Mouse (Mus musculus): Measurements from ENCODE around the gene Rplp0. TPM values are rescaled to one million over a fixed set of nuclear protein-coding genes. Genes with fewer than 3 reads are reported as not detected.
"Not testable (repeated sequence)": the region's sequence is repeated elsewhere in the genome, so short reads cannot be mapped to it uniquely, and the experiment has no call there.

Rplp0 gene
- polyA plus RNA-seq, 1 experiment, result 3,023 TPM

DNA sequence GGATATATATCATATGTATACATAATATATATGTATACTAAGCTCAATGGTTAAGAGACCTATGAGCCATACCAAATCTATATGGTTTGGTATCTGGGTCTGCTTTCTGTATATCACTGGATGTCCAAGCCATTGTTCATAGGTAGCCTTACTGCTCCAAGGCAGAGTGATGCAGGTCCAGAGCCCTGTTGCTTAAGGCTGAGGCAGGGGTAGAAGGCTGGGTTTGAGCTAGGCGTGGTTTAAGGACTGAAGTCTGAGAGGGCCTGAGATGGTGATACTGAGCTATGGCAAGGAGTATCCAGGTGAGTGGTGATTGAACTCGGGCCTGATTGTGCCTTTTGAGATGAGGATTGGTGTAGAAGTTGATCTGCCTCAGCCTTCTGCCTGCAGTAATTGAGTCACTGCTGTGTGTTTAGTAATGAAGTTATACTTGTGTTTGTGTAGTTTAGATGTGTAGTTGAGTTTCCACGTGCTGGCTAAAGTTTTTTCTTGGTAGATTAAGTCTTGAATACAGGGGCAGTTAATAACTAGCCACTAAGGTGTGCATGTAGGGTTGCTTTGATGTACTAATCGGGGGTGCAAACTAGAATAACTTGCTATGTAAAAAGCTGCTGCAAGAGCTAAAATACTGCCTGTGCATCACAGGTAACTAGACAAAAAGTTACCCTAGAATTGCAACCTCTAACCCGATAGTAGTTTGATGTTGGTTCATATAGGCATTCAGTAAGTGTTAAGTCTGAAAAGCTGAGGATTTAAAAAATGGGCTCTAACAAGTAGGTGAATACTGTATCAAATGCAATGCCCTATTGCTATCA lies 4.7 kb downstream of the Rplp0 start:
- Histone ChIP-seq H3K27ac (ENCODE audit: insufficient read depth, low read length) (no peak overlapping the region), H3K4me3 (ENCODE audit: insufficient read depth, low read length) (0 out of 2 replicates have a peak overlapping the region, but pooled peaks have one; percentile 2), H3K4me1 (ENCODE audit: control insufficient read depth, insufficient read depth, low read length) (peaks cover 4% of the 10 kb centered on the region; the same call in 1 of the 2 replicates)
- no peak for TF ChIP-seq CTCF (IDR thresholded peaks at IDR 0.05; ENCODE audit: borderline replicate concordance, insufficient read depth, low read length)
- peak; percentile 57 for TF ChIP-seq POLR2A (IDR thresholded peaks at IDR 0.05; ENCODE audit: low read depth, low read length)

DNA sequence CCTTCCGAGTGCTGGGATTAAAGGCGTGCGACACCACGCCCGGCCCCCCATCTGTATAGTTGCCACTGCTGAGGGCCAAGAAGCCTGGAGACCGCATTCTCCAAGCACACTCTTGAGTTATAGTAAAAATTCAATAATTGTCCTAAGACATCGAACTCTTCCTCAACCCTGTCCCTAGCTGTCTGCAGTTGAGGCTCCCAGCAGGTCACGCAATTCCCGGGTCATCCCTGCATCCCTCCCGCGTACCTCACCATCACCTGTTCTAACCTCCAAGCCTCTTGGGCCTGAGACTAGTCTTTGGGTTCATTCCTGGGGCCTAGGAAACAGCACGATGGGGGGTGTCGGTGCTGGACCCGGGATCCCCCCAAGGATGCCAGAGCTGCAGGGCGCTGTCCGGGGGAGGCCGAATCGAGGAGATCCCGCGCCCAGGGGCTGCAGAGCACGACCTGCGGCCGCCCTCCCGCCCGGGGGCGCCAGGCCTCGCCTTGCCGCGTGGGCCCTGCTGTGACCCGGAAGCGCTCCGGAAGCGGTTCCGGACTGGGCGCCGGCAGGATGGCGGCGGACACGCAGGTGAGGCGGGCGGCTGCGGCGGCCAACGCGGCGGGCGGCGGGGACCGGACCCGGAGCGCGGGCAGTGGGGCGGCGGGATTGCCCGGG lies 5.6 kb downstream of the Rplp0 start, which contains the start of gene Gcn1l1:
Gene Gcn1l1, plus strand, starts transcription at position 518 of the 657 bp plus-strand sequence.
- Histone ChIP-seq H3K4me3 (ENCODE audit: insufficient read depth, low read length) (peak within 1 kb of the TSS; percentile 93), H3K27ac (ENCODE audit: insufficient read depth, low read length) (0 out of 2 replicates have a peak within 1 kb of the TSS, but pooled peaks have one; percentile 5), H3K4me1 (ENCODE audit: control insufficient read depth, insufficient read depth, low read length) (peaks cover 4% of the 10 kb centered on the region; the same call in 1 of the 2 replicates)
- TF ChIP-seq POLR2A (IDR thresholded peaks at IDR 0.05; ENCODE audit: low read depth, low read length) (peak; percentile 53), CTCF (IDR thresholded peaks at IDR 0.05; ENCODE audit: borderline replicate concordance, insufficient read depth, low read length) (0 out of 2 replicates have a peak, but pooled peaks have one; percentile 9)

DNA sequence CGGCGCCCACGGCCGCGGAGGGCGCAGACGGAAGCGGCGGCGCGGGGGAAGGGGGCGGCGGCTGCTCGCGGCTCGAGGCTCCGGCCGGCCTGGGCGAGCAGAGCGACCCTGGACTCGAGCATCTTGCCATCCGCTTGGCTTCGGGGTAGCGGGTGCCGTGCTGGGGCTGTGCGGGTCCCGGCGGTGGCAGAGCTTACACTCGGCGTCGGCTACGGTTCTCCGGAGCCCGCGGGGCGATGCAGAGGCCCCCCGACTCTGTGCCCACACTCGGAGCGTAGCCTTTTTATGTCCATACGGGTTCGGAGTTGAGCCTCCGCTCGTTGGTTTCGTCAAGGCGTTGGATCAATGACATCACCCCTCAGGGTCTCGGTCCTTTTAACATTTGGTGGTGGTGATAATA lies 6.1 kb downstream of the Rplp0 start:
- Histone ChIP-seq H3K4me3 (ENCODE audit: insufficient read depth, low read length) (peak overlapping the region; percentile 93), H3K27ac (ENCODE audit: insufficient read depth, low read length) (no peak overlapping the region), H3K4me1 (ENCODE audit: control insufficient read depth, insufficient read depth, low read length) (peaks cover 4% of the 10 kb centered on the region; the same call in 1 of the 2 replicates)
- TF ChIP-seq CTCF (IDR thresholded peaks at IDR 0.05; ENCODE audit: borderline replicate concordance, insufficient read depth, low read length) (no peak), POLR2A (IDR thresholded peaks at IDR 0.05; ENCODE audit: low read depth, low read length) (no peak)

DNA sequence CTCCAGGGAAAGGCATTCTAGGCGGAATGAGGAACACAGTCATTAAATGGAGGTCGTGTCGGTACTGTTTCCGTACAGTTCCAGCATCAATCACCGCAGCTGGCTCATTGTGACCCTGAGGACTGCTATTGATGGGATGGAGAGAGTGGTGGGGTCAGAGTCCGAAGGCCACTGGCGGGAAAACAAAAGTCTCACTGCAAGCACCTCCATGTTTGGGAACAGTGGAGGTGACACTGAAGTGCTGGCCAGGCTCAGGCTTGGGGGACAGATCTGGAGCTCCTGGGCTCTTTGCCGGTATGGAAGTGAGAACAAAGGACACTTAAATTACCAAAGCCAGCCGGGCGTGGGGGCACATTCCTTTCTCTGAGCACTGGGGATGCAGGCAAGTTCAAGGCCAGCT lies 9.4 kb downstream of the Rplp0 start:
- TF ChIP-seq CTCF (IDR thresholded peaks at IDR 0.05; ENCODE audit: borderline replicate concordance, insufficient read depth, low read length), result no peak
- TF ChIP-seq POLR2A (IDR thresholded peaks at IDR 0.05; ENCODE audit: low read depth, low read length), result no peak
- Histone ChIP-seq H3K27ac (ENCODE audit: insufficient read depth, low read length) (no peak overlapping the region), H3K4me3 (ENCODE audit: insufficient read depth, low read length) (no peak overlapping the region), H3K4me1 (ENCODE audit: control insufficient read depth, insufficient read depth, low read length) (peaks cover 10% of the 10 kb centered on the region)

DNA sequence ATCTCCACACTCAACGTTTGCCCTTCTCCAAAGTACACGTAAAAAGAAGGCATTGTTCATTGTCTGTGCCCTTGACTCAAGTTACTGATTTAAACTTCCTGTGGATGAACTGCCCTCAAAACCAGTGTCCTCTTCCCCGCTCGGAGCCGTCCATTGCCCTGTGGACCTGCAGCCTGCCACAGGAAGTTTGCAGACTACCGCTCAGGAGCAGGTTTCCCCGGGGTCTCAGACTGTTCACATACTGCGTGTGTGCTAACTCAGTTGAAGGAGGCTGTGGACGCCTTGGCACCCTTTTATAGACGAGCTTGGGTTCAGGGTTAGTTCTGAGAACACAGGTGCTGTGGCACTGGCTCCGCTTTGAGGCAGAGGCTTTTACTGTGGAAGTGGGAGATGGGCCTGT lies 10.0 kb downstream of the Rplp0 start:
- TF ChIP-seq POLR2A (IDR thresholded peaks at IDR 0.05; ENCODE audit: low read depth, low read length) (no peak), CTCF (IDR thresholded peaks at IDR 0.05; ENCODE audit: borderline replicate concordance, insufficient read depth, low read length) (no peak)
- Histone ChIP-seq H3K4me3 (ENCODE audit: insufficient read depth, low read length) (no peak overlapping the region), H3K27ac (ENCODE audit: insufficient read depth, low read length) (no peak overlapping the region), H3K4me1 (ENCODE audit: control insufficient read depth, insufficient read depth, low read length) (peaks cover 11% of the 10 kb centered on the region)

DNA sequence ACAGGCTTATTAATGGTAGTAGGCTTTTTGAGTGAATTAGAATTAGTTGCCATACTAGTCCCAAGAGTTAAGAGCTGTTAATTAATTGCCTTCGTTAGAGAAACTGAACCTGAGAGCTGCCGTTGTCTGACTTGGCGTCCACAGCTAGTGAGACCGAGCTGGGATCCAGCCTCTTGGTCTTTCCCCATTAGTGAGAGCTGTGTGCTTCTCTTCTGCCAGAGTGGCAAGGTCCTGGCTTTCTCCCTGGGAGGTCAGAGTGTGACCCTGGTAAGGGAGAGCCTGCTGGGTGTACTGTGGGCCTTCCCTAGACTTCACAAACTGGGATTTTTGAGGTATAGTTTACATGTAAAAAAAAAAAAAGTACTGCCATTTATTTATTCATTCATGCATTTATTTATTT lies 10.5 kb downstream of the Rplp0 start:
- Histone ChIP-seq H3K4me1 (ENCODE audit: control insufficient read depth, insufficient read depth, low read length) (peaks cover 11% of the 10 kb centered on the region), H3K27ac (ENCODE audit: insufficient read depth, low read length) (no peak overlapping the region), H3K4me3 (ENCODE audit: insufficient read depth, low read length) (no peak overlapping the region)
- TF ChIP-seq CTCF (IDR thresholded peaks at IDR 0.05; ENCODE audit: borderline replicate concordance, insufficient read depth, low read length), result no peak
- no peak for TF ChIP-seq POLR2A (IDR thresholded peaks at IDR 0.05; ENCODE audit: low read depth, low read length)

DNA sequence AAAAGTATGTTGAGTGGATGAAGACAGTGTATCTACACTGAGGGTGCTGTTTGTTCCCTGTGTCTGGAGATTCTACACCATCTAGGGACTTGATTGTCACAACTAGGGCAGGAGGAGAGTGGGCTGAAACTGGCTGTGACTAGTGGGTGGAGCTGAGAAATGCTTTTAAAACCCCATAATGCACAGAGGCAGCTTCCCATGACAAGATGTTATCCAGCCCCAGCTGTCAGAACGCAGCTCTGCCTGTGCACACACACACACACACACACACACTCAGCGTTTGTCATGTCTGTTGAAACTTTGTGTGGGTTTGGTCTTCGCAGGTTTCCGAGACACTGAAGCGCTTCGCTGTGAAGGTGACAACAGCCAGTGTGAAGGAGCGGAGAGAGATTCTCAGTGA lies 11.8 kb downstream of the Rplp0 start:
- Histone ChIP-seq H3K4me1 (ENCODE audit: control insufficient read depth, insufficient read depth, low read length) (peaks cover 11% of the 10 kb centered on the region), H3K4me3 (ENCODE audit: insufficient read depth, low read length) (no peak overlapping the region), H3K27ac (ENCODE audit: insufficient read depth, low read length) (no peak overlapping the region)
- no peak for TF ChIP-seq CTCF (IDR thresholded peaks at IDR 0.05; ENCODE audit: borderline replicate concordance, insufficient read depth, low read length)
- no peak for TF ChIP-seq POLR2A (IDR thresholded peaks at IDR 0.05; ENCODE audit: low read depth, low read length)

DNA sequence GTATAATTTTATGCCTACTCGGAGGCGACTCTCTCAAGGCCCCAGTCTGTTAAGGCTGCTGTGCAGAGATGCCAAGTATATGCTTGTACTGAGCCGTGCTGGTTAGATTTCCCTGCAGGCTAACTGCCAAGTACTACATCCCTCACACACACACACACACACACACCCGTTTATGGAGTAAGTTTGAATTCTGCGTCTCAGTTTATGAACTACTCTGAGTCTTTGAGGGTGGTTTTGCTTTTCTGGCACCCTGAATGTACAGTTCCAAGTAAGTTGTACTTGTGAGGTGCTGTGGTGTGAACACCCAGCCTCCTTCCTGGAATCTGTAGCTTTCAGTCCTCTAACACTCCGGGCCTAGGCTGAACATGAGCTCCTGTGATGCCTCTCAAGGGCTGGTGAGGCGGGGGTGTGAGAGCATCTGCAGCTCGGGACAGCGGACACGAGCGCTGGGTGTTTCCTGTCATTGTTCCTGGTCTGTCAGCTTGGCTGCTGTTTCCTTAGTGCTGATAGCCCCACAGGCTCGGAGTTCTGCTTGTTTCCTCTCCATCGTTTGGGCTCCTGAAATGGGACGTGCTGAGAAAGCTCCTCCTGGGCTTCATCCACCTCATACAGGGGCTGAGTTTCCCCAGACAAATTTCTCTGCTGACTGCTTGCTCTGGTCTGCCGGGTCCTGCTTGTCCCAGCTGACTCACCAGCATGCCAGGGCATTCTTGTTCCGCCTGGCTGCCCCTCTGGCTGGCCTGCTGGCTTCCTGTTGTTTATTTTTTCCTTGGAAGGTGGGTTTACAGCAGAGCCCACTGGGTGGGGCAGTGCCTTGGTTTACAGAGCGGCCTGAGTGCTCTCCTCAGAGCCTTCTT lies 13.6 kb downstream of the Rplp0 start:
- Histone ChIP-seq H3K27ac (ENCODE audit: insufficient read depth, low read length) (peak overlapping the region; percentile 87), H3K4me3 (ENCODE audit: insufficient read depth, low read length) (no peak overlapping the region), H3K4me1 (ENCODE audit: control insufficient read depth, insufficient read depth, low read length) (peaks cover 11% of the 10 kb centered on the region)
- TF ChIP-seq CTCF (IDR thresholded peaks at IDR 0.05; ENCODE audit: borderline replicate concordance, insufficient read depth, low read length) (no peak), POLR2A (IDR thresholded peaks at IDR 0.05; ENCODE audit: low read depth, low read length) (no peak)

DNA sequence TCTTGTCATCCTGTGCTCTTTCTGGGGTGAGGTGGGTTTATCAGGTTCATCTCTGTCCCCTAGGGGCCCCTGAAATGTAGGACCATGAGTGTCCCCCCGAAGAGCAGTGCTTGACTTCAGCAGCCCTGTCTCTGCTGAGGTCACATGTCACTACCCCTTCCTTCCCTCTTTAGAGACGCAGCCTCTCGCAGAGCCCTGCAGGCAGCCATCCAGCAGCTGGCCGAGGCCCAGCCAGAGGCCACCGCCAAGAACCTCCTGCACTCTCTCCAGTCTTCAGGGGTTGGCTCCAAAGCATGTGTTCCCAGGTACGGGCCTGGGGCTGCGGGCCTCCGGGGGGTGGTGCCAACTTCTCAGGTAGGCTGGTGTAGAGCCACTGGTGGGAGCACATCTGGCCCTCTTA lies 15.7 kb downstream of the Rplp0 start:
- H3K4me1 ChIP-seq (ENCODE audit: control insufficient read depth, insufficient read depth, low read length), result peaks cover 11% of the 10 kb centered on the region
- H3K4me3 ChIP-seq (ENCODE audit: insufficient read depth, low read length), result no peak overlapping the region
- no peak overlapping the region for H3K27ac ChIP-seq (ENCODE audit: insufficient read depth, low read length)
- no peak for TF ChIP-seq POLR2A (IDR thresholded peaks at IDR 0.05; ENCODE audit: low read depth, low read length)
- TF ChIP-seq CTCF (IDR thresholded peaks at IDR 0.05; ENCODE audit: borderline replicate concordance, insufficient read depth, low read length), result no peak

DNA sequence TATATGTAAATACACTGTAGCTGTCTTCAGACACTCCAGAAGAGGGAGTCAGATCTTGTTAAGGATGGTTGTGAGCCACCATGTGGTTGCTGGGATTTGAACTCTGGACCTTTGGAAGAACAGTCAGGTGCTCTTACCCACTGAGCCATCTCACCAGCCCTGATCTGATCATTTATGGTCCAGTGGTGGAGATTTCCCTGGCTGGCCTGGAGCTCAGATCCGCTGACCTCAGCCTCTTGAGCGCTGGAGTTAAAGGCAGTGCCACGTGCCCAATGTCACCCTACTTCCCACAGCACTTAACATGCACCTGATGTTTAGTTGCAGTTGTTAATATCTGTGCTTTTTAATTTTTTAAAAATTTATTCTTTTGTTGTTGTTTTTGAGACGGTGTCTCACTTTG lies 18.4 kb downstream of the Rplp0 start:
- not testable (repeated sequence) for H3K4me1 ChIP-seq (ENCODE audit: control insufficient read depth, insufficient read depth, low read length); H3K4me3 ChIP-seq (ENCODE audit: insufficient read depth, low read length)

More for the DNA sequence above, 18.4 kb downstream of the Rplp0 start:
- not testable (repeated sequence) for H3K27ac ChIP-seq (ENCODE audit: insufficient read depth, low read length)
